Mouse (Mus musculus) heart, adult 2 months (tissue): ENCODE data around the gene Agbl5.

Experiments used
- CTCF ChIP-seq: fragments of 200-600 bp; IDR thresholded peaks from 2 replicates; pipeline ENCODE4 v1.8.1; 2022; ENCODE audit warnings: antibody characterized with exemption, mild to moderate bottlenecking, moderate library complexity
- EP300 ChIP-seq: fragments of 200-500 bp; IDR thresholded peaks from 2 replicates; pipeline ENCODE4 v1.6.1; 2011; ENCODE audit warnings: low read depth, low read length, control low read depth; ENCODE audit not compliant: insufficient read depth
- POLR2A ChIP-seq: fragments of 200-500 bp; IDR thresholded peaks from 2 replicates; pipeline ENCODE4 v1.6.1; 2011; ENCODE audit warnings: mild to moderate bottlenecking, low read depth, low read length, control low read depth; ENCODE audit not compliant: insufficient read depth

- TF ChIP-seq POLR2A (no peak), CTCF (no peak), EP300 (no peak)
Observed at GRCm38 (mm10) chr5:30870131-30870406, 18.4 kb upstream of the Agbl5 start.
